Mouse (Mus musculus) ES-Bruce4 (cell line): ENCODE results near the gene Slc8a1.

Experiments
- CTCF ChIP-seq: IDR thresholded peaks from one replicate; pipeline ENCODE4 v1.8.1; 2011; ENCODE audit warnings: low read depth, low read length
- EP300 ChIP-seq: IDR thresholded peaks from 2 replicates; pipeline ENCODE4 v1.6.1; 2011; ENCODE audit warnings: low read depth, low read length; ENCODE audit not compliant: insufficient read depth

DNA sequence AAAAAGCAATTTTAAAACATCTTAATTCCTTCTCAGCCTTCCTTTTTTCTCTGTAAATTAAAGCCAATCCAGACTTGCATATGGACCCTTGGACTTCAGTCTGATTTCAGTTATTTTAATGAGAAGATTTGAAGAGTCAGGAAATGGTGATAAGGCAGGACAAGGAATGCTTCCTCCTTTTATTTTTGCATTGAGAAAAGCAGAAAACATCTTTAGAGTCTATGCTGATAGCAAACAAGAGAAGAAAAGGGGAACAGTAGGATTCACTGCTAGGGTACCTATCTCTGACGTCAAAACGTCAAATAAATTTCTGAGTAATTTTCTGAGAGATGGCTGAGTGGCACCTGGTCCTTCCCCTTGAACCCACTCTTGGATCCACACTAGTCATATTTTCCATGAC is 139.1 kb downstream of the Slc8a1 start:
- TF ChIP-seq CTCF, result no peak
- no peak for TF ChIP-seq EP300
